Mouse (Mus musculus) 3134 (cell line): Measurements from ENCODE around the gene Spred3.

Experiments
- DNase-seq: peaks from one replicate; pipeline ENCODE4 v3.0.0-alpha.2; 2011; ENCODE audit warnings: low spot score; ENCODE audit not compliant: insufficient read length; ENCODE audit errors: extremely low read depth

Spred3 gene

GRCm38 (mm10) chr7:29134230-29134629, 36.0 kb downstream of the Spred3 start:
- DNase-seq, result no peak

DNA sequence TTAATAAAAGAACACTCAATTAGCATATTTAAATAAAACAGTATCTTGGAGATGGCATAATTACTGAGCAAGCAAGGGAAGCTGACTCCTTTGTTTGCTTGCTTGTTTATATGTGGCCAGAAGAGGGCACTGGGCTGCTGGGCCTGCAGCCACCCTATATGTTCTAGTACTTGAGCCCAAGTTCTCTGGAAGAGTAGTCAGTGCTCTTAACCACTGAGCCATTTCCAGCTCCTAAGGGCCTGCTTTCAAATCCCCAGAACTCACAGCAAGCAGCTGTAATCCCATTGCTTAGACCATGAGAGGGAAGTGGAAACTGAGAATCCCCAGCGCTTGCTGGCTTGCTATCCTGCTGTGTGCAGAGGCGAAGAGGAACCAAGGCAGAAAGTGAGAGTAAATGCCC, 41.5 kb downstream of the Spred3 start:
- DNase-seq, result no peak

- no peak for DNase-seq
These were observed 43.9 kb downstream of the Spred3 start for GRCm38 (mm10) chr7:29126173-29126915.

- no peak for DNase-seq
These were observed 45.2 kb downstream of the Spred3 start, which contains the start of gene Ryr1 for GRCm38 (mm10) chr7:29124970-29125369. Gene Ryr1 (minus strand): TSS chr7:29125179.

DNA sequence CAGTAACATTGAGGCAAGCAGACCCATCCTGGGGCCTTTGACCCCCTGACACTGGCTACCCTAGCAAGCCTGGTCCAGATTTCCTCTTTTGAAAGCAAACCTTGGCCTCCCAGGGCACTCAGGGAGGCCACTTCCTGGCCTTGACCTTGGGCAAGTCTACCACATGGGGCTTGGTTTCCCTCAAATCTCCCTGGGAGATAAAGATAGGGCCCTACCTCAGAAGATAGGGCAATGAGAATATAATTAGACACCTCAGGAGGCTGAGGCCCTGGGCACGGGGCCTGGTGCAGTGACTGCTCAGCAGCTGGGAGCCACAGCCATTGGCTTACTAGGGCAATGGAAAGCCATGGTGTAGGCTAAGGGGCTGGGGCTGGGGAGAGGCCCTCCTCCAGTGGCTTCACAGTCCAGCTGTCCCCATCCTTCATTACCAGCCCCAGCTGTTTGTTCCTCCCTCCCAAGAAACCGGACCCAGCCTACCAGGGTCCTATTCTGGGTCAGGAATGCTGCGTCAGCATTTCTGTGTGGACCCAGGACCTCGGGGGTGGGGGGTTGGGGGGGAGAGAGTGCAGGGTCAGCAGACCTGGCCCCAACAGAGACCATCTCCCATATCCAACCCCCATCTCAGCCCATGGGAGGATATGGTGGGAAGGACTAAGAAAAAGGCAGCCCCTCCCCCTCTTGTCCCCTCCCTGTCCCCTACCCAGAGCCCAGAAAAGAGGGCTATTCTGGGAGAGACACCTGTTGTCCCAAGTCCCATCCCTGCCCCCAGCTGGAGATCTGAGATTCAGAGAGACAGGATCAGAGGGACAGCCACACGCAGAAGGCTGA, 46.5 kb downstream of the Spred3 start:
- DNase-seq, result no peak

DNA sequence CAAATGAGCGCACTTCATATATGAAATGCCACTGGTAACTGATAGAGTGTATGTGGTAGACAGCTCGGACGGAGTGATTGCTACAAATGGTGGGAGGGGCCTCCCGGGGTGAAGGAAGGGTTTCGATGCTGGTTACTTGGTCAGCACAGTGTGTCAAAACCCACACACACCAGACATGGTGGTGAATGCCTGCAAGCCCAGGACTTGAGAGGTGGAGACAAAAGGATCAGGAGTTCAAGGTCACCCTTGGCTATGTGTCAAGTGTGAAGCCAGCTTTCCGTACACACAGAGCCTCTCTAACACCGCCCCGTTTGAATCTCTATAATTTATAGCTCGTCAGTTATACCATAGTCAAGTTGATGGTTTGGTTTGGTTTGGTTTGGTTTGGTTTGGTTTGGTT, 47.4 kb downstream of the Spred3 start:
- no peak for DNase-seq

GRCm38 (mm10) chr7:29119526-29119925, 50.7 kb downstream of the Spred3 start:
- no peak for DNase-seq

GRCm38 (mm10) chr7:29118142-29118851, 51.9 kb downstream of the Spred3 start:
- DNase-seq, result no peak

- DNase-seq, result no peak
These were observed 60.9 kb downstream of the Spred3 start for GRCm38 (mm10) chr7:29108992-29109955.
